Mouse (Mus musculus) ES-E14 (cell line): ENCODE measurements at regions not wholly inside any gene's neighbourhood (a gene's known extent, or its start where the extent isn't known, plus 50 kb on each side); places are given as distances from the start of the nearest gene placed in this dataset.

Experiments used
- DNase-seq: peaks from one replicate; pipeline ENCODE4 v3.0.0-alpha.2; 2013; ENCODE audit warnings: low read depth, low spot score
- H3K27ac ChIP-seq: 2 replicates; pipeline ENCODE4 v1.5.1; 2012; ENCODE audit warnings: low read depth, mild to moderate bottlenecking, low read length, moderate library complexity, mixed read lengths; ENCODE audit not compliant: poor library complexity, insufficient read depth, severe bottlenecking
- H3K36me3 ChIP-seq: 2 replicates; pipeline ENCODE4 v1.6.1; 2012; ENCODE audit warnings: mild to moderate bottlenecking, low read length, moderate library complexity, mixed read lengths; ENCODE audit not compliant: control insufficient read depth, poor library complexity, insufficient read depth, severe bottlenecking
- H3K4me1 ChIP-seq, 2 experiments: fragments of 150-350 bp in 1 of 2; sonication (generic) in 1 of 2; 2 replicates each; pipeline ENCODE4 v1.6.1; 2012; ENCODE audit warnings: low read length in 2 of 2, mild to moderate bottlenecking in 1 of 2, mixed read lengths in 1 of 2; ENCODE audit not compliant: control insufficient read depth in 2 of 2, insufficient read depth in 2 of 2, poor library complexity in 1 of 2
- H3K4me3 ChIP-seq, 2 experiments: fragments of 150-350 bp in 1 of 2; sonication (generic) in 1 of 2; 2 replicates each; pipeline ENCODE4 v1.5.1; 2012; ENCODE audit warnings: low read length in 2 of 2, low read depth in 1 of 2, mild to moderate bottlenecking in 1 of 2, mixed read lengths in 1 of 2; ENCODE audit not compliant: insufficient read depth in 1 of 2, poor library complexity in 1 of 2, severe bottlenecking in 1 of 2
- H3K9ac ChIP-seq: 2 replicates; pipeline ENCODE4 v1.6.1; 2012; ENCODE audit warnings: low read depth, mild to moderate bottlenecking, low read length, mixed read lengths; ENCODE audit not compliant: poor library complexity, insufficient read depth, severe bottlenecking
- H3K9me3 ChIP-seq: fragments of 150-350 bp; sonication (generic); 2 replicates; pipeline ENCODE4 v1.6.1; 2012; ENCODE audit warnings: low read depth, mild to moderate bottlenecking, low read length; ENCODE audit not compliant: control insufficient read depth, insufficient read depth
- CHD2 ChIP-seq: IDR thresholded peaks from 2 replicates; pipeline ENCODE4 v1.6.1; 2014; ENCODE audit warnings: mild to moderate bottlenecking, low read depth, low read length, inconsistent platforms
- HCFC1 ChIP-seq: IDR thresholded peaks from 2 replicates; pipeline ENCODE4 v1.6.1; 2012; ENCODE audit warnings: low read length, inconsistent platforms, borderline replicate concordance; ENCODE audit not compliant: insufficient read depth
- MAFK ChIP-seq: IDR thresholded peaks from 2 replicates; pipeline ENCODE4 v1.6.1; 2014; ENCODE audit warnings: mild to moderate bottlenecking, low read depth, low read length, inconsistent platforms; ENCODE audit not compliant: insufficient read depth
- ZC3H11A ChIP-seq: IDR thresholded peaks from 2 replicates; pipeline ENCODE4 v1.6.1; 2012; ENCODE audit warnings: low read depth, mild to moderate bottlenecking, inconsistent platforms, low read length, borderline replicate concordance
- ZNF384 ChIP-seq: IDR thresholded peaks from 2 replicates; pipeline ENCODE4 v1.6.1; 2012; ENCODE audit warnings: low read depth, low read length, inconsistent platforms
- in situ Hi-C, 2 experiments: fragments of 600-800 bp; cut with MboI; formaldehyde crosslinking; loops; one replicate each; pipeline ENCODE4 v1.15.1; 2025; ENCODE audit warnings: low sequenced_read_pairs in 2 of 2, inconsistent platforms in 1 of 2; ENCODE audit not compliant: unreplicated experiment in 2 of 2

DNA sequence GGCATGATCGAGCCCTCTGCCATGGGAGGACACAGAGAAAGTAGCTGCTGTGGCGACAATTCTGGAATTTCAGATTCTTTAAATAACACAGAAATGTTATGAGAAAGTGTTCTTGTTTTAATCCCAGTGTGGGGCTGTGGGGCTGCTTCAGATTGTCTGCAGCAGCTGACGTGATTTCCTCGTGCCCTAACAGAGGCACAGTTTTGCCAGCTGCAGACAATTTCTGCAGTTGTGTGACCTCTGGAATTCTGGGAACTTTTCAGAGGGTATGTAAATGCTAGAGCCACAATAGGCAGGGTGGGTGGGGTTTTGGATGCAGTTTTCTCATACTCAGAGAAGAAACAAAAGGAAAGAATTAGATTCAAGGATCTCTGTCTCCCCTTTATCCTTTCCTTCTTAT is 57.4 kb upstream of the Hes1 start:
- H3K4me3 ChIP-seq: no peak overlapping the region
- H3K9ac ChIP-seq: no peak overlapping the region
- no peak overlapping the region for H3K27ac ChIP-seq
- TF ChIP-seq HCFC1 (no peak), MAFK (no peak), ZC3H11A (no peak), CHD2 (no peak), ZNF384 (no peak)
- H3K36me3 ChIP-seq: no peaks in the 10 kb centered on the region
- no peak for DNase-seq
- H3K4me1 ChIP-seq: peaks cover 15 to 16% of the 10 kb centered on the region in 2 experiments
- H3K9me3 ChIP-seq: no peaks in the 10 kb centered on the region
- in situ Hi-C loops: no loop called here

DNA sequence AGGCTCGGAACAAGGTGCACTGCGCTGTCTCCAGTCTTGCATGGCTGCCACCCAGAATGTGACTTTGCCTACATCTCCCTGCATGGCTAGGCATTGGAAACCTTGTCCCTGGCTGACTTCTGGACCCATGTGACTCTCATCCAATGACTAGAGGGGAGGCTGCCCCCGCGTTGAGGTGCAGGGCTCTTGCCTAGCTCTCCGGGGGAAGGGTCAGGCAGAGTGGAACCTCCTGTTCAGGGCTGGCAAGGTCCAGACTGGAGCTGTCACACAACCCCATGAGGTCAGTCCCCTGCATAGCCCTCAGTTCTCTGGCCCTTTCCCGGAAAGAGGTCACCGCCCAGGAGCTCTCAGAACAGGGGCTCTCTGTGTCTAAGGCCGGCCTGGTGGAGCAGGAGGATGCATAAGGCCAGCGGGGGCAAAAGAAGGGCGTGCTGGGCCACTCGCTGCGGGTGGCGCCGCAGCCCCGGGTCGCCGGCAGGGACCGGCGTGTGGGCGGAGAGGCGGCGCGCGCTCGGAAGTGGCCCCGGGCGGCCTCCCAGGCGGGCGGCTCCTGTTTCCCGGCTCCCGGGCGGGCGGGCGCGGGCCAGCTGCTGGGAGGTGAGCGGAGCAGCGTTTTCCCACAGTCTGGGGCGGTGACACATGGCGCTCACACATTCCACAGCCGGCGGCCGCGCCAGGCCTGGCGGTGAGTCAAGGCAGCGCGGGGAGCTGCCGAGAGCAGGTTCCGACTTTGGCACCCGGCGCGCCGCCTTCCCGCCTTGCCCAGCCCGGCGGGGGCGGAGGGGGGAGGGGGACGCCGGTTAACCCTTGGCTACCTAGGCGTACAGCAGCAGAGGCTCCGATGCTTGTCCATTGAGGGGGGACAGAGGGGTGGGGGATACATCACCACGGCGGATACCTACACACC is 55.5 kb upstream of the Hes1 start:
- Histone ChIP-seq H3K4me3 (peak overlapping the region; percentile 51 to 69), H3K9ac (peak overlapping the region; percentile 56), H3K4me1 (peaks cover 16 to 19% of the 10 kb centered on the region in 2 experiments), H3K36me3 (no peaks in the 10 kb centered on the region), H3K27ac (no peak overlapping the region), H3K9me3 (no peaks in the 10 kb centered on the region)
- TF ChIP-seq HCFC1: 0 out of 2 replicates have a peak, but pooled peaks have one; percentile 28
- no peak for TF ChIP-seq MAFK
- no peak for TF ChIP-seq ZC3H11A
- in situ Hi-C loops: no loop called here
- DNase-seq: peak; percentile 73

DNA sequence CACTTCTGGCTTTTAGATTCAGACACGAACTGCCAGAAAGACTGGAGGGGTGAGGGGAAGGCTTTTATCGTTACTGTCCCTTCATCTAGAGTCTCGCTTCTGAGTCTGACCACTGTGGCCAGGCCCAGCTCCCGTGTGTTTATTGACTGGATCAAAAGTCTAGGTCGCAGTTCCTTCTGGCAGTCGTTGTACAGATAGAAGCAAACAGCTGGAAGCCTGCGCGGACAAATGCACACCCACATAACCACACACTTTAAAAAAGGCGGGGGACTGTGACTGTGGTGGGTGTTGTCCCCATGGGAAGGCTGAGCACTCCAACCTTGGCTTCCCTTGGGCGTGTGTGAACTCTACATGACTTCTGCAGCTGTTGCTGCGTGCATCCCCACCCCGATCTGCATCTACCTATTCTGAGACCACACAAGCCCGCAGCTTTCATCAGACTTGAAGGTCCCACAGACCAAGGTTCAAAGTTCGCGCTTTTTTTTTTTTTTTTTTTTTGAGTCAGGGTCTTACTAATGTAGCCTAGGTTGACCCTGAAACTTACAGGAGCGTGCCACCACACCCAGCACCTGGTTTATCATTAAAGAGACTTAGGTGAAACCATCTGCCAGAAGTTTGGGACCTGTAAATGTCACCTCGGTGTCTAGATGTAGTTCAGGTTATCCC is 54.5 kb upstream of the Hes1 start:
- Histone ChIP-seq H3K9me3 (no peaks in the 10 kb centered on the region), H3K36me3 (no peaks in the 10 kb centered on the region), H3K27ac (no peak overlapping the region), H3K4me3 (peak overlapping the region; percentile 51 to 69), H3K9ac (no peak overlapping the region), H3K4me1 (peaks cover 16 to 19% of the 10 kb centered on the region in 2 experiments)
- TF ChIP-seq CHD2: no peak
- no peak for TF ChIP-seq HCFC1
- no peak for TF ChIP-seq ZC3H11A
- no peak for TF ChIP-seq MAFK
- TF ChIP-seq ZNF384: peak; percentile 81
- DNase-seq: peak; percentile 51
- in situ Hi-C loops: no loop called here

DNA sequence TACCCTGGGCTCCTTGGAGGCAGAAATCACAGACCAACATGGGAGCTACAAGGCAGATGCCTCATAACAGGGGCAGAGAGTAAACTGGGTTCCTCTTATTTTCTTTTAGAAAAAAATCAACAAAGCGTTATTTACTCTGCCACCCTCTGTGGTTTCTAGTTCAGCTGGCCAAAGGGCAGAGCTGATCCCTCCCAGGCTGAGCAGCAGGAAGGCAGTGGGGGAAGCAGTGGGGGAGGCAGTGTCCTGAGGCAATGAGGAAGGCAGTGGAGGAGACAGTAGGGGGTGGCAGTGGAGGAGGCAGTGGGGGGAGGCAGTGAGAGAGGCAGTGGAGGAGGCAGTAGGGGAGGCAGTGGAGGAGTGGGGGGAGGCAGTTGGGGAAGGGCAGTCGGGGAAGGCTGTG is 51.1 kb upstream of the Hes1 start:
- TF ChIP-seq HCFC1: no peak
- TF ChIP-seq MAFK: no peak
- TF ChIP-seq ZC3H11A: no peak
- TF ChIP-seq CHD2: no peak
- TF ChIP-seq ZNF384: no peak
- in situ Hi-C loops: no loop called here
- Histone ChIP-seq H3K27ac (no peak overlapping the region), H3K36me3 (no peaks in the 10 kb centered on the region), H3K4me1 (peaks cover 2 to 16% of the 10 kb centered on the region in 2 experiments; a peak in 2 of 4 replicates), H3K9ac (no peak overlapping the region), H3K9me3 (no peaks in the 10 kb centered on the region), H3K4me3 (no peak overlapping the region)
- DNase-seq: no peak
